Mouse (Mus musculus): Measurements from ENCODE around the gene Lepr.

- TF ChIP-seq POLR2A (IDR thresholded peaks at IDR 0.05; ENCODE audit: insufficient read length, low read depth) (no peak), MAX (IDR thresholded peaks at IDR 0.05; ENCODE audit: low read depth) (no peak), CEBPB (IDR thresholded peaks at IDR 0.05; ENCODE audit: insufficient read depth, poor library complexity, severe bottlenecking) (no peak), POLR2AphosphoS2 (IDR thresholded peaks at IDR 0.05; ENCODE audit: insufficient read length, low read depth) (no peak), USF1 (IDR thresholded peaks at IDR 0.05; ENCODE audit: low read depth) (no peak), SRF (IDR thresholded peaks at IDR 0.05; ENCODE audit: control insufficient read depth, insufficient read length, low read depth) (no peak), REST (IDR thresholded peaks at IDR 0.05; ENCODE audit: insufficient read depth, insufficient read length) (no peak), E2F4 (IDR thresholded peaks at IDR 0.05; ENCODE audit: insufficient read depth) (no peak), MYOG (IDR thresholded peaks at IDR 0.05; ENCODE audit: control insufficient read depth in 1 of 3, insufficient read depth in 1 of 3, insufficient read length in 2 of 3, low read depth in 2 of 3) (no peak), TCF3 (IDR thresholded peaks at IDR 0.05; ENCODE audit: insufficient read length, low read depth) (no peak), TCF12 (IDR thresholded peaks at IDR 0.05; ENCODE audit: insufficient read depth, poor library complexity, severe bottlenecking) (no peak)
Measured at GRCm38 (mm10) chr4:101717367-101718121, at the start of gene Lepr.
